Mouse (Mus musculus) thymus, postnatal 0 days (tissue): Measurements from ENCODE around the gene D1Pas1. TPM values are rescaled to one million over a fixed set of nuclear protein-coding genes. Genes with fewer than 3 reads are reported as not detected.

Experiments used
- DNase-seq: peaks from one replicate; pipeline ENCODE4 v3.0.0-alpha.2; 2015; ENCODE audit warnings: low spot score
- polyA plus RNA-seq: library from polyadenylated mRNA; unstranded; fragments of >200 nt; fragmentation: Nextera tagmentation; extraction: Ambion mirVana; gene quantifications from 2 replicates; pipeline ENCODE4 v1.2.1, GENCODE M21; 2015

D1Pas1 gene
- polyA plus RNA-seq, 1 experiment from 2014 or later: not detected

DNA sequence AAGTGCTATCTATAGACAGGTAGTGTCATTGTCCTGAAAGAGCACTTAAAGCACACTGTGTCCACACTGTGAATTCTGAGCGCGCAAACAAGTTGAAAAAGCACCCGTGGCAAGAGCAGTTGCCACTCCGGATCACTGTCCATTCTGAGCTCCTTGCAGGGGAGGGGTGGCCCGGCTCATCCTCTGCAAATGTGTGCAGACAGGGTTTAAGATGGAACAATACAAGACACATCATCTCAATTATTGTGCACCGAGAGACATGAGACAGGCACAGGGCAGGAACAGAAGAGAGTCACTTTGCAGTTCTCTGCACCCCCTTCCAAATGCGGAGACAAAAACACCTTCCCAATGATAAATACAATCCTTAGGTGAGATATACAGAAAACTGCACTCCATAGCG, 19.3 kb downstream of the D1Pas1 start:
- no peak for DNase-seq

- no peak for DNase-seq
Measured at GRCm38 (mm10) chr1:186988281-186988682, 21.1 kb downstream of the D1Pas1 start.

DNA sequence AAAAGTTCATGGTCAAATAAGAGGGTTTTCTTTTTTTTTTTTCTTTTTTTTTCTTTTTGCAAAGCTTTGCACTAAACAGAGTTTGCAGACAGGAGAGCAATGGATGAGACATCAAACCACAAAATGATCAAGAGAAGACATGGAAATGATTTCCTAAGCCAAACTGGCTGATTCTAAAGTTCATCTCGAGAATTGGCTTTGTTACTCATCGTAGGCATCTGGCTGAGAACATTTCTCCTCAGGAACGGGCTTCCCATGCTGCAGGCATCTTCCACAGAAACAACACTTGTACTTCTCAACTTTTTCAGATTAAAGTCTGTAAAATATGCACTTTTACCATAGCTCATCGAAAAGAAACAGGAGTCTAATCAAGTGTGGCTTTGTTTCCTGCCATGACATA, 21.6 kb downstream of the D1Pas1 start:
- no peak for DNase-seq

GRCm38 (mm10) chr1:186991473-186991872, 24.3 kb downstream of the D1Pas1 start:
- no peak for DNase-seq

GRCm38 (mm10) chr1:186992113-186992512, 24.9 kb downstream of the D1Pas1 start:
- DNase-seq: no peak

DNA sequence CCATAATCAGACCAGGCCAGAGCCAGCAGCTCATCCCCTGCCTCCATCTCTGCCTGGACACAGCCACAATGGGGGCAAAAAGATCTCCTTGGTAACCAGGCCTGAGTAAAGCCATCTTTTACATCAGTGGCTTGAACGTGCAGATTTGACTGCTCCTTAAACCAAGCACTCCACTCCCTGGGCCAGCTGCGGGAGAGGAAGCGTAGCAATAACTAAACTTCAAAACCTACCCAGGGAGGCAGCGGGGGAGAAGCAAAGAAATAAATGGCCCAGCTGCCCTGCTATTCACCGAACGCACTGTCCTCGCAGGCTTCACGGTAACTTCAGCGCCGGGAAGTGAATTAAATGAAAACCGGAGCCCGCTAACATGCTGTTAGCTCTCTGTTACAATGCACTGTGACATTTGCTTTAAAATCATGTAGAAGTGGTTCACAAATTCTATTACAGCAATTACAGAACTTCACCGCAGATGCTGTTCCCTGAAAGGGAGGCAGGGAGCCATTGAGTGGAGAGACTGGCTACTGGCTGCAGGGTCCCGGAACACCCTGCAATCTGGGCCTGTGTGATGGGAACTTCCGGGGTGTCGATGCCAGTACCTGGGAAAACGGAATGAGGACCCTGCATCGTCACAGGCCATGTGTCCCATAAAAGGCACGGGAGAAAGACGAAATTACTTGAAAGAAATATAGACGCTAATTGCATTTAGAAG, 30.5 kb downstream of the D1Pas1 start:
- DNase-seq: no peak

GRCm38 (mm10) chr1:187003441-187003861, 36.2 kb downstream of the D1Pas1 start:
- no peak for DNase-seq

GRCm38 (mm10) chr1:187004306-187004705, 37.1 kb downstream of the D1Pas1 start:
- DNase-seq: no peak

GRCm38 (mm10) chr1:187006227-187006925, 39.2 kb downstream of the D1Pas1 start:
- no peak for DNase-seq

- DNase-seq: no peak
Measured at GRCm38 (mm10) chr1:187008236-187008635, 41.0 kb downstream of the D1Pas1 start.

DNA sequence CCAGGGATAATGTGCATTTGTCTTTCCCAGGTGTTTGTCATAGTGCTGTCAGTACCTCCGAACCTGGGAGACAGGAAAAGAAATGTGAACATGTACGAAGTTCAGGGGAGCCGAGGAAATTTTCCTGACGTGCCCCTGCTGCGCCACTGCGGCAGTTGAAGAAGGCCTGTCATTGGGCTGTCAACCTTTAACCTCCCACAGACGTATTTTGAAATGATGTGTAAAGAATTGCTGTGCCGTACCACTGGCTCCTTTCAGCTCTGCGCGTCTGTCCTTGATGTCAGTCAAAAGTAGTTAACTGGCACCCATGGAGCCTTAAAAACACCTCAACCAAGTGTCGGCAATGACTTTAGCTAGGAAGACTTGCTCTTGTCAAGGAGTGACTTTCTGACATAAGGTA, 42.9 kb downstream of the D1Pas1 start:
- no peak for DNase-seq

DNA sequence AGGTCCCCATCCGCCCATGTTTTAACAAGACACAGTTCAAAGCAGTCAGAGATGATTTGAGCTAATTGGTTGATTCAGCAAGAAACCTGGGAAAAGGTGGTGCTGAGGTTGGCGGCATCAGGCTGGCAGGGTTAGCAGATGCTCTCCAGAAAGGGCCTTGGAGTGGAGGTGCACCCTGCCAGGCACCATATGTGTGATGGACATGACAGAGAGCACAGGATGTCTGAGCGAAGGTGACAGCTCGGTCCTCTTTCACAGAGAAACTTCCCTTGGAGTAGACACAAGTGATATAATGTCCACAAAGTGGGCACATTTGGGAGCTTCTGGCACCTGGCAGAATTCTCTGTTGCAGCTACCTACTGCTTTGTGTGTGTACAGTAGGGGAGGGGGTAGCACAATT, 44.4 kb downstream of the D1Pas1 start:
- no peak for DNase-seq

- no peak for DNase-seq
Measured at GRCm38 (mm10) chr1:187014141-187014540, 46.9 kb downstream of the D1Pas1 start.

GRCm38 (mm10) chr1:187015673-187016072, 48.5 kb downstream of the D1Pas1 start:
- DNase-seq: no peak

GRCm38 (mm10) chr1:187016116-187016515, 48.9 kb downstream of the D1Pas1 start:
- DNase-seq: no peak

GRCm38 (mm10) chr1:187020011-187020410, 52.8 kb downstream of the D1Pas1 start:
- no peak for DNase-seq

Other genes with a start within 250 kb of the D1Pas1 start
- gene Rrp15, start 218.1 kb upstream of the D1Pas1 start, polyA plus RNA-seq: 55.3 and 62.8 TPM in 2 replicates
- 0.21 and 0.31 TPM in 2 replicates for gene Spata17, start 248.0 kb downstream of the D1Pas1 start, polyA plus RNA-seq
- gene Gpatch2, start 248.1 kb downstream of the D1Pas1 start, polyA plus RNA-seq: 13.9 and 17.2 TPM in 2 replicates